Mouse (Mus musculus) hindbrain, embryonic 11.5 days (tissue): ENCODE measurements around the gene Atp13a3. TPM values are rescaled to one million over a fixed set of nuclear protein-coding genes. Genes with fewer than 3 reads are reported as not detected.
"Not testable (repeated sequence)": the region's sequence is repeated elsewhere in the genome, so short reads cannot be mapped to it uniquely, and the experiment has no call there.

Experiments used
- ATAC-seq: fragments of 200-750 bp; cut with Nextera tagmentation; 2 replicates; pipeline ENCODE4 v1.8.0; 2017; ENCODE audit warnings: mild to moderate bottlenecking, moderate TSS enrichment, moderate library complexity; ENCODE audit not compliant: low FRiP score
- DNase-seq: peaks from one replicate; pipeline ENCODE4 v3.0.0-alpha.2; 2015; ENCODE audit warnings: low spot score
- H3K27ac ChIP-seq: fragments of 300-500 bp; sonication (generic); 2 replicates; pipeline ENCODE4 v1.5.1; 2014; ENCODE audit warnings: mild to moderate bottlenecking, low read depth, low read length
- H3K27me3 ChIP-seq: fragments of 300-500 bp; sonication (generic); 2 replicates; pipeline ENCODE4 v1.6.1; 2014; ENCODE audit warnings: mild to moderate bottlenecking, low read length, moderate library complexity, mixed read lengths; ENCODE audit not compliant: control insufficient read depth, insufficient read depth
- H3K36me3 ChIP-seq: fragments of 300-500 bp; sonication (generic); 2 replicates; pipeline ENCODE4 v1.6.1; 2014; ENCODE audit warnings: mild to moderate bottlenecking, low read length, moderate library complexity, mixed read lengths; ENCODE audit not compliant: control insufficient read depth, insufficient read depth
- H3K4me1 ChIP-seq: fragments of 300-500 bp; sonication (generic); replicated peaks from 2 replicates; pipeline ENCODE4 v1.6.1; 2014; ENCODE audit warnings: low read length, mixed read lengths; ENCODE audit not compliant: control insufficient read depth, insufficient read depth
- H3K4me2 ChIP-seq: fragments of 300-500 bp; sonication (generic); replicated peaks from 2 replicates; pipeline ENCODE4 v1.6.1; 2014; ENCODE audit warnings: mild to moderate bottlenecking, low read depth, low read length
- H3K4me3 ChIP-seq: fragments of 300-500 bp; sonication (generic); 2 replicates; pipeline ENCODE4 v1.5.1; 2014; ENCODE audit warnings: low read depth, low read length
- H3K9ac ChIP-seq: fragments of 300-500 bp; sonication (generic); 2 replicates; pipeline ENCODE4 v1.6.1; 2014; ENCODE audit warnings: low read depth, low read length
- H3K9me3 ChIP-seq: fragments of 300-500 bp; sonication (generic); 2 replicates; pipeline ENCODE4 v1.6.1; 2016; ENCODE audit warnings: low read length; ENCODE audit not compliant: control insufficient read depth
- WGBS: fragments of 180-500 bp; shearing (Covaris S2); extraction: QIAGEN DNeasy Blood & Tissue Kit; methylation state at CpG from one replicate; pipeline ENCODE4 v1.1.7; 2014; 5-methylcytosine and 5-hydroxymethylcytosine counted together
- polyA plus RNA-seq: library from polyadenylated mRNA; unstranded; fragments of >200 nt; fragmentation: Nextera tagmentation; extraction: Ambion mirVana; gene quantifications from 2 replicates; pipeline ENCODE4 v1.2.1, GENCODE M21; 2014

Gene Atp13a3
- polyA plus RNA-seq, 1 experiment from 2014 or later = 10.3 TPM

DNA sequence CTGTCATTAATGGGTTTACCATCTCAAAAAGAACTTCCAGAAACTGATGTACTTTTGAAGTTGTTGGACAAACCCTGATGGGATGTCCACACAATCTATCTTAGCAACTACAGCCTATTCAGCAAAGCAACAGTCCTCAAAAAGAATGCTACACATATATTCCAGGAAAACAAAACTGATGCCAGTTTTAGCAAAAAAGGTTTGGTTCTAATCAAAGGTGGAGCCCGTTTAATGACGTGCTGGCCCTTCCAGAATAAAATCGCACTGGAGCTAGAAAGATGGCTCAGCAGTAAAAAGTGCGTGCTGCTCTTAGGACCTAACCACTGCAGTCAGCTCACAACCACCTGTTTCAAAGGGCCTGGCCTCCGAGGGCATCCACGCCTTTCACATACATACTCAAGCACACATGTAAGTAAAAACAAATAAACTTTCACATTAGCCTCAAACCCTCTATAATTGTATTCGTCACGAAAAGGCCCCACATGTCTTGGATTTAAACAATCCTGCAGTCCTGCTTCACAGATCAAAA is 18.8 kb downstream of the Atp13a3 start:
- Histone ChIP-seq H3K4me2 (peak overlapping the region; percentile 87; the same call in 1 of the 2 replicates), H3K4me3 (peak overlapping the region; percentile 96; the same call in 1 of the 2 replicates), H3K36me3 (no peaks in the 10 kb centered on the region), H3K4me1 (peaks cover 2% of the 10 kb centered on the region; the same call in 1 of the 2 replicates), H3K27me3 (no peaks in the 10 kb centered on the region), H3K9ac (no peak overlapping the region), H3K27ac (no peak overlapping the region), H3K9me3 (no peaks in the 10 kb centered on the region)
- DNase-seq (no peak), ATAC-seq (no peak)
- WGBS = 79% methylated on average over 8 of the region's 8 CpGs

DNA sequence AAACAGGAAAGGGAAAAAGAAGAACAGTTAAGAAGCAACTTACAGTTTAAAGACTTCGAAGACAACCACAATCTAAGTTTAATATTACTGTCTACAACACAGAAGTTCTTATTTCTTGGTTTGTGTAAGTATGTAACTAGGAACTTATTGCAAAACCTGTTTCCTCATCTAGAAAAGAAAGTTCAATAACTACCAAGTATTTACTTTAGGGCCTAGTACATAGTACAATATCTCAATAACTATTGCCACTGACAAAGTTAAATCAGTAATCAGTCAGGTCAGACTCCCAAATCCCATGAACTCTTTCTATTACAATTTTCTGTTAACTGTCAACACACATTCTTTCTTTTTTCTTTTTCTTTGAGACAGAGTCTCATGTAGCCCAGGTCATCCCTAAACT is 20.2 kb downstream of the Atp13a3 start:
- H3K36me3 ChIP-seq = no peaks in the 10 kb centered on the region

GRCm38 (mm10) chr16:30376237-30376636 is 29.5 kb downstream of the Atp13a3 start:
- Histone ChIP-seq H3K36me3 (no peaks in the 10 kb centered on the region), H3K4me3 (no peak overlapping the region), H3K4me1 (no peaks in the 10 kb centered on the region), H3K9ac (no peak overlapping the region), H3K27ac (no peak overlapping the region), H3K4me2 (no peak overlapping the region), H3K9me3 (no peaks in the 10 kb centered on the region), H3K27me3 (no peaks in the 10 kb centered on the region)
- WGBS = 85% methylated on average over 3 of the region's 3 CpGs
- ATAC-seq (no peak), DNase-seq (no peak)

More for the DNA sequence above, 20.2 kb downstream of the Atp13a3 start:
- DNase-seq = no peak
- Histone ChIP-seq H3K4me1 (peaks cover 2% of the 10 kb centered on the region; the same call in 1 of the 2 replicates), H3K4me2 (no peak overlapping the region), H3K9me3 (no peaks in the 10 kb centered on the region), H3K27me3 (no peaks in the 10 kb centered on the region), H3K4me3 (no peak overlapping the region), H3K9ac (no peak overlapping the region), H3K27ac (no peak overlapping the region)
- WGBS = 94% methylated on average over 1 of the region's 1 CpGs
- no peak for ATAC-seq

- ATAC-seq (no peak), DNase-seq (no peak)
- Histone ChIP-seq H3K36me3 (no peaks in the 10 kb centered on the region), H3K4me1 (no peaks in the 10 kb centered on the region), H3K9ac (no peak overlapping the region), H3K4me3 (no peak overlapping the region), H3K27me3 (no peaks in the 10 kb centered on the region), H3K27ac (no peak overlapping the region), H3K4me2 (no peak overlapping the region), H3K9me3 (no peaks in the 10 kb centered on the region)
- WGBS = 96% methylated on average over 3 of the region's 3 CpGs
Measured at GRCm38 (mm10) chr16:30374927-30375326, 30.8 kb downstream of the Atp13a3 start.

DNA sequence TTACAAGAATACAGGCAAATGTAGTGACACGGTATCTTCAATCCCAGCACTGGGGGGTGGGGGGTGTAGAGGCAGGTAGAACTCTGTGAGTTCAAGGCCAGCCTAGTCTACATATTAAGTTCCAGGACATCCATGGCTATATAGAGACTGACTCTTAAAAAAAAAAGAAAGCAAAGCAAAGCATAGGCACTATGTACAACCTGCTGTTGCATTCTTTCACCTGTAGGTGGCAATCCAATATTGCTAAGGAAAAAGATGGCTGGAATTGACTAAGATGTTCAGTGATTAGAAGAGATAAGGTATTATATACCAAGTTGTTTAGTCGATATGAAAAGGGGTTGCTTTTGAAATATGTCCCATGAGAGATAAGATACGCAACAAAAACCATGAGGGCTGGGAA is 31.5 kb downstream of the Atp13a3 start:
- no peak overlapping the region for H3K9ac ChIP-seq
- no peaks in the 10 kb centered on the region for H3K36me3 ChIP-seq

GRCm38 (mm10) chr16:30373286-30373685 is 32.5 kb downstream of the Atp13a3 start:
- H3K36me3 ChIP-seq, H3K27ac ChIP-seq, H3K4me3 ChIP-seq, H3K27me3 ChIP-seq, H3K4me2 ChIP-seq, H3K9me3 ChIP-seq, H3K4me1 ChIP-seq, ATAC-seq, DNase-seq, H3K9ac ChIP-seq: not testable (repeated sequence)
- 94% methylated on average over 4 of the region's 4 CpGs for WGBS

More for the DNA sequence above, 31.5 kb downstream of the Atp13a3 start:
- no peak overlapping the region for H3K4me3 ChIP-seq
- H3K9me3 ChIP-seq = no peaks in the 10 kb centered on the region
- H3K4me1 ChIP-seq = no peaks in the 10 kb centered on the region
- 87% methylated on average over 3 of the region's 3 CpGs for WGBS
- no peak overlapping the region for H3K4me2 ChIP-seq
- no peaks in the 10 kb centered on the region for H3K27me3 ChIP-seq
- peak; percentile 66 for DNase-seq
- ATAC-seq = no peak
- no peak overlapping the region for H3K27ac ChIP-seq

- H3K36me3 ChIP-seq = no peaks in the 10 kb centered on the region
- ATAC-seq = no peak
- no peaks in the 10 kb centered on the region for H3K4me1 ChIP-seq
- 91% methylated on average over 2 of the region's 2 CpGs for WGBS
- H3K27me3 ChIP-seq = no peaks in the 10 kb centered on the region
- no peak for DNase-seq
- no peak overlapping the region for H3K4me3 ChIP-seq
- H3K27ac ChIP-seq = no peak overlapping the region
- no peak overlapping the region for H3K9ac ChIP-seq
- no peaks in the 10 kb centered on the region for H3K9me3 ChIP-seq
- no peak overlapping the region for H3K4me2 ChIP-seq
Measured at GRCm38 (mm10) chr16:30367395-30367794, 38.4 kb downstream of the Atp13a3 start.

DNA sequence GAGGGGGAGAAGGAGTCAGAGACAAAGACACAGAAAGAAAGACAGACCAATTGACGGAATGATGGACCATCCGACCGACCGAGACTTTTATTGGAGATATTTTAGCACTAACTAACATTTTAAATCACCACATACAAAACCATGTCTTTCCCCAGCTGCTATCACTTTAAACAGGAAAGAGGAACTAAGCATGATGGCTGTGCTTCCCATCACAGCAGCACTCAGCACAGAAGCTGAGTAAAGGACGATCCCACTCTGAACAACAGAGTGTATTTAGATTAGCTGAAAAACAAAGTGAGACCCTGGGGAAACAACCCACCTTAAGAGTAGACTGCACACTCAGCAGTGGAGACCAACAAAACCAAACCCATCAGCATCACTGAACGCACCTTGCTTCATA is 41.2 kb downstream of the Atp13a3 start:
- H3K36me3 ChIP-seq = no peaks in the 10 kb centered on the region
- H3K27me3 ChIP-seq = no peaks in the 10 kb centered on the region
- no peak overlapping the region for H3K4me2 ChIP-seq
- no peak overlapping the region for H3K27ac ChIP-seq
- H3K9ac ChIP-seq = no peak overlapping the region
- DNase-seq = no peak
- no peak for ATAC-seq
- H3K4me1 ChIP-seq = no peaks in the 10 kb centered on the region
- WGBS = 94% methylated on average over 6 of the region's 6 CpGs
- H3K9me3 ChIP-seq = no peaks in the 10 kb centered on the region
- H3K4me3 ChIP-seq = no peak overlapping the region

DNA sequence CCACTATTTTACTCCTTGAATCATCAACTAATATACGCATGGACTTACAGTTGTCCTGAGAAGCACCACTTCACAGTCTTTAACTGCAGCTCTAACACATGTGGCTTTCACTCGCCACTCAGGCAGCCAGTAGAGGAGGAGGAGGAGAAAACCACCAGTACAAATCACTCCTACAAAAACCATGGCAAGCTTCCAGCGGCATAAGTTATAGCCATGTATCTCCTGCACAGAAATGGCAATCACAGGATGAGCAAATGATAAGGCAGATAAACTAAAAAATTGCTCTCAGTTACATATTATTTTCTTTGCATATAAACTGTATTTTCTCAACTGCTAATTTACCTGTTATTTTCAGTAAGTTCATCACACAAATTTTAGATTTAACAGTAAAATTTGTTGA is 43.2 kb downstream of the Atp13a3 start:
- no peaks in the 10 kb centered on the region for H3K9me3 ChIP-seq
- no peak for ATAC-seq
- no peaks in the 10 kb centered on the region for H3K4me1 ChIP-seq
- DNase-seq = no peak
- WGBS = 93% methylated on average over 3 of the region's 3 CpGs
- no peak overlapping the region for H3K9ac ChIP-seq
- no peak overlapping the region for H3K4me3 ChIP-seq
- no peaks in the 10 kb centered on the region for H3K27me3 ChIP-seq
- H3K36me3 ChIP-seq = no peaks in the 10 kb centered on the region
- no peak overlapping the region for H3K27ac ChIP-seq
- H3K4me2 ChIP-seq = no peak overlapping the region
